Mouse (Mus musculus) lung, embryonic 15.5 days (tissue): ENCODE data around the gene Rab27a. TPM values are rescaled to one million over a fixed set of nuclear protein-coding genes. Genes with fewer than 3 reads are reported as not detected.

Experiments
- ATAC-seq: fragments of 200-750 bp; cut with Nextera tagmentation; 2 replicates; pipeline ENCODE4 v1.8.0; 2017; ENCODE audit warnings: moderate number of reproducible peaks, borderline replicate concordance; ENCODE audit not compliant: low FRiP score, low TSS enrichment; ENCODE audit errors: extremely low read depth
- H3K27ac ChIP-seq: fragments of 300-500 bp; sonication (generic); 2 replicates; pipeline ENCODE4 v1.5.1; 2015; ENCODE audit warnings: moderate library complexity, mild to moderate bottlenecking, inconsistent platforms
- H3K27me3 ChIP-seq: fragments of 300-500 bp; sonication (generic); 2 replicates; pipeline ENCODE4 v1.6.1; 2015; ENCODE audit warnings: inconsistent platforms
- H3K36me3 ChIP-seq: fragments of 300-500 bp; sonication (generic); 2 replicates; pipeline ENCODE4 v1.6.1; 2015; ENCODE audit warnings: inconsistent platforms
- H3K4me1 ChIP-seq: fragments of 300-500 bp; sonication (generic); 2 replicates; pipeline ENCODE4 v1.6.1; 2015; ENCODE audit warnings: inconsistent platforms
- H3K4me2 ChIP-seq: fragments of 300-500 bp; sonication (generic); 2 replicates; pipeline ENCODE4 v1.6.1; 2015; ENCODE audit warnings: inconsistent platforms, mild to moderate bottlenecking, moderate library complexity
- H3K4me3 ChIP-seq: fragments of 300-500 bp; sonication (generic); 2 replicates; pipeline ENCODE4 v1.5.1; 2015; ENCODE audit warnings: mild to moderate bottlenecking, inconsistent platforms
- H3K9ac ChIP-seq: fragments of 300-500 bp; sonication (generic); 2 replicates; pipeline ENCODE4 v1.6.1; 2015; ENCODE audit warnings: inconsistent platforms
- H3K9me3 ChIP-seq: fragments of 300-500 bp; sonication (generic); 2 replicates; pipeline ENCODE4 v1.6.1; 2016; ENCODE audit warnings: inconsistent platforms
- WGBS: fragments of 180-500 bp; shearing (Covaris S2); methylation state at CpG from one replicate; pipeline ENCODE4 v1.1.7; 2015; 5-methylcytosine and 5-hydroxymethylcytosine counted together
- microRNA-seq: library from miRNA; unstranded; fragments of <30 nt; microRNA quantifications from one replicate; pipeline ENCODE4, GENCODE M21; 2016
- polyA plus RNA-seq: library from polyadenylated mRNA; unstranded; fragments of >200 nt; fragmentation: Nextera tagmentation; extraction: Ambion mirVana; gene quantifications from 2 replicates; pipeline ENCODE4 v1.2.1, GENCODE M21; 2015

Gene Rab27a
- polyA plus RNA-seq, 1 experiment from 2014 or later, result 10.1 TPM

- 72% methylated on average over 2 of the region's 2 CpGs for WGBS
Measured at GRCm38 (mm10) chr9:73127457-73127856, 82.8 kb downstream of the Rab27a start.

DNA sequence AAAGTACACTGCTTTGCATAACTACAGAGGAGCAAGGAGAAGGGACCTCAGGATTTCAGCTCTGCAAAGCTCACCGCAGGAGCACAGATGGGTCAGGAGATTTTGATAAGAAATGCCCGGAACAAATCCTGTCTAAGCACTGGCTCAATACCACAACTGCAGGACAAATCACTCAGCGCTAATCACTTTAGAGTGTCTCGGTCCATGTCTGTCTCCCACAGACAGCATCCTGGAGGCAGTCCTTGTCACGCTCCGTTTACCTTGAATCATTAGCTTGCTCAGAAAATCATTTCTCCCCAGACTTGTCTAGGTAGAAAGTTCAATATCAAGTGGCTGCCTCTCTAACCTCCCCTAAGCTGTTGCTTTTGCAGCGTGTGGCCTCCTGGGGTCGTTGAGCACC, 85.2 kb downstream of the Rab27a start:
- peaks cover 41% of the 10 kb centered on the region for H3K36me3 ChIP-seq
- no peaks in the 10 kb centered on the region for H3K9me3 ChIP-seq
- H3K27me3 ChIP-seq, result no peaks in the 10 kb centered on the region
- H3K9ac ChIP-seq, result no peak overlapping the region
- no peaks in the 10 kb centered on the region for H3K4me1 ChIP-seq
- 73% methylated on average over 8 of the region's 8 CpGs for WGBS
- no peak overlapping the region for H3K4me2 ChIP-seq
- ATAC-seq, result no peak
- H3K4me3 ChIP-seq, result no peak overlapping the region
- H3K27ac ChIP-seq, result no peak overlapping the region

More at GRCm38 (mm10) chr9:73127457-73127856, 82.8 kb downstream of the Rab27a start:
- Histone ChIP-seq H3K9ac (no peak overlapping the region), H3K36me3 (peaks cover 55% of the 10 kb centered on the region), H3K9me3 (no peaks in the 10 kb centered on the region), H3K27ac (no peak overlapping the region), H3K27me3 (no peaks in the 10 kb centered on the region), H3K4me2 (no peak overlapping the region), H3K4me1 (no peaks in the 10 kb centered on the region), H3K4me3 (no peak overlapping the region)
- ATAC-seq, result no peak

GRCm38 (mm10) chr9:73130529-73130928, 85.9 kb downstream of the Rab27a start:
- no peak for ATAC-seq
- Histone ChIP-seq H3K9ac (no peak overlapping the region), H3K27me3 (no peaks in the 10 kb centered on the region), H3K27ac (no peak overlapping the region), H3K4me3 (no peak overlapping the region), H3K36me3 (peaks cover 34% of the 10 kb centered on the region), H3K9me3 (no peaks in the 10 kb centered on the region), H3K4me2 (no peak overlapping the region), H3K4me1 (no peaks in the 10 kb centered on the region)
- 61% methylated on average over 4 of the region's 4 CpGs for WGBS

- no peaks in the 10 kb centered on the region for H3K9me3 ChIP-seq
- ATAC-seq, result no peak
- WGBS, result 48% methylated on average over 11 of the region's 11 CpGs
- no peak overlapping the region for H3K9ac ChIP-seq
- H3K4me3 ChIP-seq, result no peak overlapping the region
- no peaks in the 10 kb centered on the region for H3K4me1 ChIP-seq
- no peaks in the 10 kb centered on the region for H3K27me3 ChIP-seq
- H3K4me2 ChIP-seq, result no peak overlapping the region
- H3K27ac ChIP-seq, result no peak overlapping the region
- H3K36me3 ChIP-seq, result no peaks in the 10 kb centered on the region
Measured at GRCm38 (mm10) chr9:73137341-73137886, 92.8 kb downstream of the Rab27a start.

Small RNA genes lying within 50 kb of the gene (microRNA-seq; reads per million reads assigned to microRNA genes)
- gene Gm27353, result not detected

Other genes with a start within 250 kb of the Rab27a start
- gene Prtg, start 238.0 kb upstream of the Rab27a start, polyA plus RNA-seq, result 0.50 and 0.58 TPM in 2 replicates
- 3.6 and 4.1 TPM in 2 replicates for gene Pygo1, start 119.2 kb upstream of the Rab27a start, polyA plus RNA-seq
- gene Dyx1c1, start 86.1 kb upstream of the Rab27a start, polyA plus RNA-seq, result 1.2 and 1.6 TPM in 2 replicates
- gene Gm44503, start 86.0 kb upstream of the Rab27a start, polyA plus RNA-seq, result not detected in 2 replicates
- 19.7 and 20.6 TPM in 2 replicates for gene Ccpg1os, start 59.5 kb upstream of the Rab27a start, polyA plus RNA-seq
- gene Ccpg1, start 59.4 kb upstream of the Rab27a start, polyA plus RNA-seq, result 28.7 and 31.3 TPM in 2 replicates
- 9.5 and 12.7 TPM in 2 replicates for gene Pigb, start 4.5 kb upstream of the Rab27a start, polyA plus RNA-seq
- 0.09 TPM in 1 of 2 replicates, not detected in the other for gene Khdc3, start 57.0 kb downstream of the Rab27a start, polyA plus RNA-seq
- not detected in 2 replicates for gene Gm20509, start 57.6 kb downstream of the Rab27a start, polyA plus RNA-seq
- gene Rsl24d1, start 68.6 kb downstream of the Rab27a start, polyA plus RNA-seq, result 98.4 and 108 TPM in 2 replicates